Mouse (Mus musculus) CH12.LX (cell line): ENCODE results near the gene Armc8. TPM values are rescaled to one million over a fixed set of nuclear protein-coding genes. Genes with fewer than 3 reads are reported as not detected.

Experiments
- DNase-seq: peaks from one replicate; pipeline ENCODE4 v3.0.0-alpha.2; 2013; ENCODE audit errors: extremely low read depth
- H3K27ac ChIP-seq: 2 replicates; pipeline ENCODE4 v1.5.1; 2012; ENCODE audit warnings: low read depth, mild to moderate bottlenecking, control low read depth, moderate library complexity; ENCODE audit not compliant: insufficient read depth
- H3K27me3 ChIP-seq: replicated peaks from 2 replicates; pipeline ENCODE3; 2012; ENCODE audit warnings: inconsistent platforms
- H3K36me3 ChIP-seq, 2 experiments: replicated peaks in 1 of 2; 2 replicates each; pipeline versions ENCODE3 to v1.6.1; 2012; ENCODE audit warnings: inconsistent platforms in 1 of 2, low read length in 1 of 2, mild to moderate bottlenecking in 1 of 2, mixed read lengths in 1 of 2, moderate library complexity in 1 of 2; ENCODE audit not compliant: control insufficient read depth in 1 of 2, insufficient read depth in 1 of 2
- H3K4me1 ChIP-seq, 2 experiments: 2 replicates each; pipeline ENCODE4 v1.6.1; 2012; ENCODE audit warnings: inconsistent platforms in 1 of 2, moderate library complexity in 1 of 2; ENCODE audit not compliant: insufficient read depth in 2 of 2, control insufficient read depth in 1 of 2
- H3K4me2 ChIP-seq: 2 replicates; pipeline ENCODE4 v1.6.1; 2012; ENCODE audit warnings: low read depth, mild to moderate bottlenecking, control low read depth; ENCODE audit not compliant: poor library complexity, insufficient read depth, severe bottlenecking
- H3K4me3 ChIP-seq, 3 experiments: fragments of 150-350 bp in 1 of 3; sonication (generic) in 1 of 3; replicated peaks in 1 of 3; 2 replicates each; pipeline versions ENCODE3 to v1.5.1; 2011 to 2012; ENCODE audit warnings: low read depth in 2 of 3, low read length in 2 of 3, mild to moderate bottlenecking in 2 of 3, moderate library complexity in 2 of 3, control low read depth in 1 of 3, improper control_type of control experiment in 1 of 3, inconsistent platforms in 1 of 3, mixed read lengths in 1 of 3; ENCODE audit not compliant: poor library complexity in 1 of 3
- H3K79me2 ChIP-seq: replicated peaks from 2 replicates; pipeline ENCODE4 v1.6.1; 2012; ENCODE audit warnings: mild to moderate bottlenecking, moderate library complexity; ENCODE audit not compliant: control insufficient read depth, poor library complexity, insufficient read depth, severe bottlenecking; ENCODE audit errors: extremely low read depth
- H3K9ac ChIP-seq: 2 replicates; pipeline ENCODE4 v1.6.1; 2012; ENCODE audit warnings: low read depth, mild to moderate bottlenecking, control low read depth, moderate library complexity; ENCODE audit not compliant: insufficient read depth
- H3K9me3 ChIP-seq: replicated peaks from 2 replicates; pipeline ENCODE3; 2012; ENCODE audit warnings: low read length, inconsistent platforms, mixed read lengths
- BHLHE40 ChIP-seq: IDR thresholded peaks from 2 replicates; pipeline ENCODE4 v1.6.1; 2011; ENCODE audit warnings: mild to moderate bottlenecking, low read depth, low read length, improper control_type of control experiment
- CHD1 ChIP-seq: IDR thresholded peaks from 2 replicates; pipeline ENCODE4 v1.6.1; 2012; ENCODE audit warnings: low read depth, low read length, improper control_type of control experiment, inconsistent platforms
- CTCF ChIP-seq, 2 experiments: IDR thresholded peaks in 1 of 2; conservative IDR thresholded peaks in 1 of 2; 2 replicates each; pipeline ENCODE4 v1.5.1; 2011 to 2012; ENCODE audit warnings: low read depth in 2 of 2, low read length in 2 of 2, improper control_type of control experiment in 1 of 2, inconsistent platforms in 1 of 2, mild to moderate bottlenecking in 1 of 2, moderate library complexity in 1 of 2
- E2F4 ChIP-seq: IDR thresholded peaks from 2 replicates; pipeline ENCODE4 v1.6.1; 2011; ENCODE audit warnings: low read depth, low read length, improper control_type of control experiment; ENCODE audit not compliant: insufficient replicate concordance
- ELF1 ChIP-seq: IDR thresholded peaks from 2 replicates; pipeline ENCODE4 v1.6.1; 2014; ENCODE audit warnings: low read depth, mild to moderate bottlenecking, inconsistent platforms, low read length, improper control_type of control experiment
- GABPA ChIP-seq: IDR thresholded peaks from 2 replicates; pipeline ENCODE4 v1.6.1; 2012; ENCODE audit warnings: low read depth, low read length, improper control_type of control experiment, inconsistent platforms; ENCODE audit not compliant: insufficient replicate concordance
- HCFC1 ChIP-seq: IDR thresholded peaks from 2 replicates; pipeline ENCODE4 v1.6.1; 2012; ENCODE audit warnings: low read depth, mild to moderate bottlenecking, inconsistent platforms, low read length, improper control_type of control experiment
- IRF4 ChIP-seq: IDR thresholded peaks from 2 replicates; pipeline ENCODE4 v1.6.1; 2014; ENCODE audit warnings: low read depth, mild to moderate bottlenecking, inconsistent platforms, low read length, improper control_type of control experiment
- JUN ChIP-seq: IDR thresholded peaks from 2 replicates; pipeline ENCODE4 v1.6.1; 2011; ENCODE audit warnings: low read depth, mild to moderate bottlenecking, low read length, improper control_type of control experiment, moderate library complexity; ENCODE audit not compliant: insufficient read depth
- JUND ChIP-seq: conservative IDR thresholded peaks from 2 replicates; pipeline ENCODE4 v1.6.1; 2011; ENCODE audit warnings: low read depth, low read length, improper control_type of control experiment
- KAT2A ChIP-seq: IDR thresholded peaks from 2 replicates; pipeline ENCODE4 v1.6.1; 2012; ENCODE audit warnings: low read length, improper control_type of control experiment, inconsistent platforms; ENCODE audit not compliant: insufficient replicate concordance
- MAFK ChIP-seq: IDR thresholded peaks from 2 replicates; pipeline ENCODE4 v1.6.1; 2011; ENCODE audit warnings: low read length, improper control_type of control experiment; ENCODE audit not compliant: insufficient replicate concordance
- MAZ ChIP-seq: IDR thresholded peaks from 2 replicates; pipeline ENCODE4 v1.6.1; 2012; ENCODE audit warnings: low read depth, mild to moderate bottlenecking, inconsistent platforms, low read length, improper control_type of control experiment, moderate library complexity
- MEF2A ChIP-seq: IDR thresholded peaks from 2 replicates; pipeline ENCODE4 v1.6.1; 2014; ENCODE audit warnings: low read depth, mild to moderate bottlenecking, inconsistent platforms, low read length, improper control_type of control experiment, borderline replicate concordance
- MYC ChIP-seq: IDR thresholded peaks from 2 replicates; pipeline ENCODE4 v1.6.1; 2011; ENCODE audit warnings: low read depth, mild to moderate bottlenecking, improper control_type of control experiment, low read length
- NELFE ChIP-seq: IDR thresholded peaks from 2 replicates; pipeline ENCODE4 v1.6.1; 2011; ENCODE audit warnings: low read depth, low read length, improper control_type of control experiment
- NRF1 ChIP-seq: IDR thresholded peaks from 2 replicates; pipeline ENCODE4 v1.6.1; 2014; ENCODE audit warnings: low read depth, mild to moderate bottlenecking, inconsistent platforms, low read length, improper control_type of control experiment, moderate library complexity
- PAX5 ChIP-seq: IDR thresholded peaks from 2 replicates; pipeline ENCODE4 v1.6.1; 2012; ENCODE audit warnings: low read length, inconsistent platforms, mixed read lengths
- POLR2A ChIP-seq: IDR thresholded peaks from 2 replicates; pipeline ENCODE4 v1.6.1; 2011; ENCODE audit warnings: low read depth, mild to moderate bottlenecking, improper control_type of control experiment, low read length
- POLR2AphosphoS2 ChIP-seq: IDR thresholded peaks from 2 replicates; pipeline ENCODE4 v1.6.1; 2011; ENCODE audit warnings: low read depth, low read length, improper control_type of control experiment
- RAD21 ChIP-seq: IDR thresholded peaks from 2 replicates; pipeline ENCODE4 v1.6.1; 2011; ENCODE audit warnings: low read depth, mild to moderate bottlenecking, low read length, improper control_type of control experiment, moderate library complexity
- RCOR1 ChIP-seq: conservative IDR thresholded peaks from 2 replicates; pipeline ENCODE4 v1.6.1; 2012; ENCODE audit warnings: low read depth, mild to moderate bottlenecking, inconsistent platforms, low read length, improper control_type of control experiment
- SIN3A ChIP-seq: IDR thresholded peaks from 2 replicates; pipeline ENCODE4 v1.6.1; 2012; ENCODE audit warnings: low read length, improper control_type of control experiment, inconsistent platforms
- SMC3 ChIP-seq: IDR thresholded peaks from 2 replicates; pipeline ENCODE4 v1.6.1; 2011; ENCODE audit warnings: low read depth, low read length, improper control_type of control experiment
- TCF12 ChIP-seq: IDR thresholded peaks from 2 replicates; pipeline ENCODE4 v1.6.1; 2014; ENCODE audit warnings: low read depth, mild to moderate bottlenecking, inconsistent platforms, low read length, improper control_type of control experiment
- UBTF ChIP-seq: IDR thresholded peaks from 2 replicates; pipeline ENCODE4 v1.6.1; 2012; ENCODE audit warnings: low read depth, mild to moderate bottlenecking, inconsistent platforms, low read length, improper control_type of control experiment, moderate library complexity
- USF1 ChIP-seq: IDR thresholded peaks from 2 replicates; pipeline ENCODE4 v1.6.1; 2014; ENCODE audit warnings: low read depth, mild to moderate bottlenecking, inconsistent platforms, low read length, improper control_type of control experiment
- ZC3H11A ChIP-seq: IDR thresholded peaks from 2 replicates; pipeline ENCODE4 v1.6.1; 2012; ENCODE audit warnings: low read depth, mild to moderate bottlenecking, inconsistent platforms, low read length, improper control_type of control experiment
- ZKSCAN1 ChIP-seq: IDR thresholded peaks from 2 replicates; pipeline ENCODE4 v1.6.1; 2012; ENCODE audit warnings: low read depth, inconsistent platforms, low read length, improper control_type of control experiment, borderline replicate concordance
- ZMIZ1 ChIP-seq: IDR thresholded peaks from 2 replicates; pipeline ENCODE4 v1.6.1; 2012; ENCODE audit warnings: low read depth, mild to moderate bottlenecking, inconsistent platforms, low read length, improper control_type of control experiment
- ZNF384 ChIP-seq: IDR thresholded peaks from 2 replicates; pipeline ENCODE4 v1.6.1; 2012; ENCODE audit warnings: low read depth, low read length, improper control_type of control experiment, inconsistent platforms
- dilution Hi-C: fragments of 300-500 bp; cut with MboI; formaldehyde crosslinking; loops from 2 replicates; pipeline ENCODE4 v1.14.3; 2020; ENCODE audit warnings: low sequenced_read_pairs; ENCODE audit not compliant: extremely low pct_unique_long_range_greater_than_20kb, extremely low pct_ligation_motif_present
- in situ Hi-C: fragments of 300-500 bp; cut with MboI; formaldehyde crosslinking; loops from 3 replicates; pipeline ENCODE4 v1.14.3; 2019; ENCODE audit warnings: low sequenced_read_pairs, low pct_ligation_motif_present, low pct_unique_long_range_greater_than_20kb, mixed read lengths
- polyA plus RNA-seq: library from polyadenylated mRNA; unstranded; fragments of >175 nt; gene quantifications from 2 replicates; pipeline ENCODE4 v1.2.1, GENCODE M21; 2012; ENCODE audit warnings: low read depth; ENCODE audit not compliant: insufficient read length
- total RNA-seq, 2 experiments: library from RNA; depleted of rRNA; stranded (reverse); fragments of 300-350 nt in 1 of 2; fragments of >200 nt in 1 of 2; gene quantifications; 2 replicates each; pipeline ENCODE4 v1.2.3; 2012 to 2014

Gene Armc8
- total and polyA plus RNA-seq, 3 experiments: 9.3 to 16.9 (median 15.3) TPM

DNA sequence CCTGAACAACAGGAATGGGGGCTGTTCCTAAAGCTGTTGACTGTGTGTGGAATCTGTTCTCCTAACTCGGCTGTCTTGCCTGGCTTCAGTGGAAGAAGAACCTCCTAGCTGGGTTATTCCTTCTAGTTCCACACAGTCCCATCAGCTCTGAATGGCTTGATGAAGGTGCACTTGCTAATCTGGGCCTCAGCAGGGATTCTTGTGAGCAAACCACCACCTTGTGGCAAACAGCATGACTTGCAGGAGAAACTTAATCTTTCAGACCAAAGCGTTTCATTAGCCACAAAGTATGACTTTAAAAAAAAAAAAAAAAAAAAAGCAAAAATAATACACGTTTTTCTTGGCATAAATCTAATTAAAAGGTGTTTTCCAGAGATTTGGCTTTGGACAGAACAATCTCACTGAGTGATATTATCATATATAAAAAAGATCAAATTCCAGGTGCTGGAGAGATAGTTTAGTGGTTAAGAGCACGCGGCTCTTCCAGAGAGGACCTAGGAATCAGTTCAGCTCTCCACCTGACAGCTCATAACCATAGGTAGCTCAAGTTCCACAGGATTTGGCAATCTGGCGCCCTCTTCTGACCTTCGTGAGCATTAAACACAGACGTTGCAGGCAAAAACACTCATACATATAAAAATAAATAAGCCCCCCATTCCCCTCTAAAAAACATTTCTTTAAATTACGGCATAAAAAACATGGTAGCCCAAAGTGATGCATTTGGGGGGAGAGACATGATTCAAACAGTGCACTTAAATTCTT, 118.6 kb downstream of the Armc8 start:
- no peaks in the 10 kb centered on the region for H3K36me3 ChIP-seq
- no peak overlapping the region for H3K9ac ChIP-seq
- no peaks in the 10 kb centered on the region for H3K9me3 ChIP-seq
- H3K27me3 ChIP-seq: peaks cover 2% of the 10 kb centered on the region
- no peak overlapping the region for H3K27ac ChIP-seq
- no peak for TF ChIP-seq IRF4
- no peak for TF ChIP-seq ZKSCAN1
- no peak for TF ChIP-seq SIN3A
- no peak for TF ChIP-seq TCF12
- TF ChIP-seq USF1: no peak
- TF ChIP-seq NRF1: no peak
- TF ChIP-seq CTCF (conservative IDR thresholded peaks at IDR 0.05 in 1 of 2, IDR thresholded peaks at IDR 0.05 in 1 of 2; ENCODE audit: low read depth in 2 of 2, low read length in 2 of 2): peak; percentile 27 to 63; a peak in 3 of 4 replicates
- no peak for TF ChIP-seq MAFK
- no peak for TF ChIP-seq E2F4
- no peak for TF ChIP-seq PAX5
- TF ChIP-seq BHLHE40: no peak
- no peak for TF ChIP-seq MYC
- peak; percentile 66 for TF ChIP-seq RAD21
- TF ChIP-seq GABPA: no peak
- TF ChIP-seq UBTF: no peak
- no peak for TF ChIP-seq JUND
- TF ChIP-seq POLR2AphosphoS2: no peak
- no peak for TF ChIP-seq HCFC1
- no peak for TF ChIP-seq NELFE
- no peak for TF ChIP-seq MAZ
- no peak for TF ChIP-seq CHD1
- TF ChIP-seq RCOR1: no peak
- no peak for TF ChIP-seq JUN
- TF ChIP-seq ELF1: no peak
- no peak for TF ChIP-seq KAT2A
- TF ChIP-seq ZC3H11A: no peak
- TF ChIP-seq SMC3: peak; percentile 53
- no peak for TF ChIP-seq MEF2A
- no peak for TF ChIP-seq ZMIZ1
- TF ChIP-seq ZNF384: peak; percentile 47; the same call in 1 of the 2 replicates
- no peak for TF ChIP-seq POLR2A
- H3K79me2 ChIP-seq: no peaks in the 10 kb centered on the region
- dilution Hi-C loops (no loop called here), in situ Hi-C loops (loop anchor here (10.0 kb wide), 2 partner anchors 215 to 385 kb away; no protein-coding TSS in a partner anchor)
- peak; percentile 51 for DNase-seq
- H3K4me1 ChIP-seq: 0 out of 4 replicates have a peak, but pooled peaks cover 0 to 7% of the 10 kb centered on the region in 2 experiments
- no peak overlapping the region for H3K4me3 ChIP-seq
- H3K4me2 ChIP-seq: no peak overlapping the region
